Comparison of ENCODE assay signal across 8 mouse cellular contexts in genomic region chr9:8700669-8701068, GRCm38 (mm10).
DNase-seq lines count a peak whose midpoint lies in the region; ATAC-seq and TF ChIP-seq lines count a peak whose summit lies in the region.

No protein-coding gene starts in this region.

- intact Hi-C loops in gastrocnemius, postnatal 14 days (cut with DNase I; ENCODE audit: low total_unique reads): no loop called here

- TF ChIP-seq POLR2A in thymus, adult 2 months (IDR thresholded peaks at IDR 0.05; ENCODE audit: control insufficient read depth, extremely low read depth, insufficient read depth, low read length, poor library complexity): no peak

- H3K27ac ChIP-seq in heart, embryonic 10.5 days: no peak overlapping the region
- no peak overlapping the region for H3K27ac ChIP-seq in kidney, embryonic 14.5 days (ENCODE audit: low read depth, low read length)
- H3K27ac ChIP-seq in limb, embryonic 11.5 days (replicated peaks; ENCODE audit: low read depth, low read length): no peak overlapping the region
- no peak overlapping the region for H3K27ac ChIP-seq in thymus, adult 2 months (ENCODE audit: control insufficient read depth, insufficient read depth, low read length)

- peak; percentile 77 for DNase-seq in heart, embryonic 10.5 days (ENCODE audit: low spot score)
- no peak for DNase-seq in heart, adult 11 months
- peak; percentile 93 for DNase-seq in embryo, embryonic 10 days (ENCODE audit: low spot score)
- peak; percentile 64 for DNase-seq in gastrocnemius, postnatal 14 days
- peak; percentile 90 for DNase-seq in limb, embryonic 11.5 days (ENCODE audit: low spot score)
- DNase-seq in neural tube, embryonic 10.5 days (ENCODE audit: extremely low spot score, low spot score): peak; percentile 83
- DNase-seq in thymus, adult 2 months: peak; percentile 25

- ATAC-seq in kidney, embryonic 14.5 days (ENCODE audit: low FRiP score, low TSS enrichment): peak; percentile 89
- ATAC-seq in limb, embryonic 11.5 days (ENCODE audit: insufficient number of reproducible peaks, low FRiP score, low TSS enrichment, low read depth): no peak

- H3K4me3 ChIP-seq in heart, embryonic 10.5 days: no peak overlapping the region
- H3K4me3 ChIP-seq in kidney, embryonic 14.5 days (ENCODE audit: low read length): no peak overlapping the region
- H3K4me3 ChIP-seq in limb, embryonic 11.5 days (ENCODE audit: low read depth, low read length): no peak overlapping the region
- no peak overlapping the region for H3K4me3 ChIP-seq in thymus, adult 2 months (ENCODE audit: control insufficient read depth, insufficient read depth, low read length)

- H3K4me1 ChIP-seq in heart, embryonic 10.5 days: no peaks in the 10 kb centered on the region
- no peaks in the 10 kb centered on the region for H3K4me1 ChIP-seq in kidney, embryonic 14.5 days (ENCODE audit: control insufficient read depth, insufficient read depth, low read length)
- no peaks in the 10 kb centered on the region for H3K4me1 ChIP-seq in limb, embryonic 11.5 days (ENCODE audit: control insufficient read depth, insufficient read depth, low read length)
- no peaks in the 10 kb centered on the region for H3K4me1 ChIP-seq in thymus, adult 2 months (replicated peaks; ENCODE audit: control insufficient read depth, insufficient read depth, low read length)

- WGBS in heart, embryonic 10.5 days: 25% methylated on average over 5 of the region's 5 CpGs
- WGBS in kidney, embryonic 14.5 days: 31% methylated on average over 5 of the region's 5 CpGs
- WGBS in limb, embryonic 11.5 days: 28% methylated on average over 5 of the region's 5 CpGs
- WGBS in thymus, adult 2 months: 36% methylated on average over 5 of the region's 5 CpGs

- no peak for TF ChIP-seq CTCF in thymus, adult 2 months (IDR thresholded peaks at IDR 0.05; ENCODE audit: borderline replicate concordance, control insufficient read depth, extremely low read depth, insufficient read depth, low read length, poor library complexity)

- H3K27me3 ChIP-seq in heart, embryonic 10.5 days (ENCODE audit: insufficient read depth, poor library complexity, severe bottlenecking): no peaks in the 10 kb centered on the region
- no peaks in the 10 kb centered on the region for H3K27me3 ChIP-seq in kidney, embryonic 14.5 days (ENCODE audit: control insufficient read depth, insufficient read depth, low read length)
- H3K27me3 ChIP-seq in limb, embryonic 11.5 days (ENCODE audit: control insufficient read depth, insufficient read depth, low read length): no peaks in the 10 kb centered on the region
- H3K27me3 ChIP-seq in thymus, adult 2 months (ENCODE audit: control insufficient read depth, insufficient read depth, low read length): no peaks in the 10 kb centered on the region

- no peak overlapping the region for H3K4me2 ChIP-seq in kidney, embryonic 14.5 days (replicated peaks; ENCODE audit: low read depth, low read length)
- no peak overlapping the region for H3K4me2 ChIP-seq in limb, embryonic 11.5 days (ENCODE audit: low read depth, severe bottlenecking)

- H3K9me3 ChIP-seq in heart, embryonic 10.5 days: no peaks in the 10 kb centered on the region
- no peaks in the 10 kb centered on the region for H3K9me3 ChIP-seq in kidney, embryonic 14.5 days (ENCODE audit: control insufficient read depth, low read length)
- H3K9me3 ChIP-seq in limb, embryonic 11.5 days (ENCODE audit: control insufficient read depth, low read length): no peaks in the 10 kb centered on the region

- no peak overlapping the region for H3K9ac ChIP-seq in kidney, embryonic 14.5 days (ENCODE audit: low read depth, low read length)
- H3K9ac ChIP-seq in limb, embryonic 11.5 days (ENCODE audit: low read length): no peak overlapping the region

- H3K36me3 ChIP-seq in heart, embryonic 10.5 days: no peaks in the 10 kb centered on the region
- no peaks in the 10 kb centered on the region for H3K36me3 ChIP-seq in kidney, embryonic 14.5 days (ENCODE audit: control insufficient read depth, insufficient read depth, low read length)
- no peaks in the 10 kb centered on the region for H3K36me3 ChIP-seq in limb, embryonic 11.5 days (ENCODE audit: control insufficient read depth, insufficient read depth, low read length)
- H3K36me3 ChIP-seq in thymus, adult 2 months (ENCODE audit: control insufficient read depth, insufficient read depth, low read length): no peaks in the 10 kb centered on the region
